ENCODE assay signal across 36 mouse cellular contexts in the genomic region with DNA sequence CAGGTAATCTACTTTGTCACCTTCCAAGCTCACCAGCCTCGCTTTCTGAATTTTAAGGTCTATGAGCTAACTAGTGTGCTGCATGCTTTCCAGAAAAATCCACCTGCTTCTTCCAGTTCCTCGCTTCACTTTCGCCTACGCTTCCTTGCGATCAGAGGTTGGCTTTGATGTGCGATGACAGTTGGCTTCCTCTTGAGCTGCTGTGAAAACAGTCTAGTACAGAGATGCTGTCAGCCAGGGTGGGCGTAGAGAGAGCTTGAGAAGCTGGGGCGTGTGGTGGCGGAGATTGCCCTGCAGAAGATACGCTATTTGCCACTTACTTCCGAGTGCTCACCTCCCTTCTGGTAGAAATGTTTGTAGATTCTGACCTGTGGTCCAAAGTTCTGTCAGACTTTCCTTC. TPM values are rescaled to one million over a fixed set of nuclear protein-coding genes. Genes with fewer than 3 reads are reported as not detected.
DNase-seq lines count a peak whose midpoint lies in the region; ATAC-seq lines count a peak whose summit lies in the region.
"Had no signal": no experiment of that assay in that cellular context is flagged by ENCODE, and none has a peak within 500 bp of the region (broad histone marks: within the 10 kb centered on the region; RNA-seq: fewer than 3 reads in every experiment).

No protein-coding gene starts in this region.

- H3K27ac ChIP-seq in midbrain, embryonic 11.5 days (ENCODE audit: low read depth, low read length): no peak overlapping the region
- no peak overlapping the region for H3K27ac ChIP-seq in midbrain, embryonic 14.5 days (replicated peaks; ENCODE audit: low read depth, low read length)
- H3K27ac ChIP-seq: embryonic facial prominence, embryonic 13.5 days; forebrain, embryonic 10.5 days; forebrain, embryonic 15.5 days; hindbrain, embryonic 12.5 days; hindbrain, postnatal 0 days; intestine, embryonic 15.5 days; layer of hippocampus, adult 2 months; limb, embryonic 12.5 days; liver, embryonic 15.5 days; midbrain, embryonic 10.5 days; neural tube, embryonic 12.5 days had no signal

- no peak overlapping the region for H3K4me3 ChIP-seq in midbrain, embryonic 11.5 days (ENCODE audit: low read depth, low read length)
- H3K4me3 ChIP-seq in midbrain, embryonic 14.5 days (replicated peaks; ENCODE audit: low read depth, low read length): no peak overlapping the region
- H3K4me3 ChIP-seq: embryonic facial prominence, embryonic 13.5 days; forebrain, embryonic 10.5 days; forebrain, embryonic 15.5 days; hindbrain, embryonic 12.5 days; intestine, embryonic 15.5 days; layer of hippocampus, adult 2 months; limb, embryonic 12.5 days; liver, embryonic 15.5 days; midbrain, embryonic 10.5 days; myocyte; neural tube, embryonic 12.5 days had no signal

- 93% methylated on average over 11 of the region's 11 CpGs for WGBS in midbrain, embryonic 11.5 days
- 92% methylated on average over 11 of the region's 11 CpGs for WGBS in midbrain, embryonic 14.5 days

- no peaks in the 10 kb centered on the region for H3K36me3 ChIP-seq in midbrain, embryonic 11.5 days (ENCODE audit: control insufficient read depth, insufficient read depth, low read length)
- peaks cover 5% of the 10 kb centered on the region; the same call in 1 of the 2 replicates for H3K36me3 ChIP-seq in midbrain, embryonic 14.5 days (ENCODE audit: control insufficient read depth, insufficient read depth, low read length)
- H3K36me3 ChIP-seq: embryonic facial prominence, embryonic 13.5 days; forebrain, embryonic 10.5 days; forebrain, embryonic 15.5 days; hindbrain, embryonic 12.5 days; intestine, embryonic 15.5 days; limb, embryonic 12.5 days; liver, embryonic 15.5 days; midbrain, embryonic 10.5 days; neural tube, embryonic 12.5 days had no signal

- H3K27me3 ChIP-seq in midbrain, embryonic 11.5 days (ENCODE audit: control insufficient read depth, insufficient read depth, low read length): no peaks in the 10 kb centered on the region
- H3K27me3 ChIP-seq in midbrain, embryonic 14.5 days (ENCODE audit: control insufficient read depth, insufficient read depth, low read length): no peaks in the 10 kb centered on the region; the same call in 1 of the 2 replicates
- H3K27me3 ChIP-seq: forebrain, embryonic 15.5 days; intestine, embryonic 15.5 days had no signal

- H3K4me2 ChIP-seq in midbrain, embryonic 11.5 days: no peak overlapping the region
- no peak overlapping the region for H3K4me2 ChIP-seq in midbrain, embryonic 14.5 days (ENCODE audit: low read length)
- H3K4me2 ChIP-seq: embryonic facial prominence, embryonic 13.5 days; forebrain, embryonic 15.5 days; heart, embryonic 11.5 days; hindbrain, embryonic 12.5 days; intestine, embryonic 15.5 days; limb, embryonic 12.5 days; liver, embryonic 15.5 days; lung, embryonic 14.5 days; neural tube, embryonic 12.5 days had no signal

- H3K9me3 ChIP-seq in midbrain, embryonic 11.5 days (ENCODE audit: control insufficient read depth, low read length): no peaks in the 10 kb centered on the region
- H3K9me3 ChIP-seq in midbrain, embryonic 14.5 days (ENCODE audit: control insufficient read depth, low read length): no peaks in the 10 kb centered on the region
- H3K9me3 ChIP-seq: embryonic facial prominence, embryonic 13.5 days; forebrain, embryonic 10.5 days; forebrain, embryonic 15.5 days; hindbrain, embryonic 12.5 days; intestine, embryonic 15.5 days; limb, embryonic 12.5 days; liver, embryonic 15.5 days; midbrain, embryonic 10.5 days; neural tube, embryonic 12.5 days had no signal

- no peak for ATAC-seq in midbrain, embryonic 11.5 days (ENCODE audit: low FRiP score)
- ATAC-seq in midbrain, embryonic 14.5 days (ENCODE audit: low FRiP score, low TSS enrichment): no peak
- ATAC-seq: forebrain, embryonic 15.5 days; hindbrain, postnatal 0 days; intestine, embryonic 15.5 days; Patski had no signal

- H3K4me1 ChIP-seq in midbrain, embryonic 11.5 days (ENCODE audit: control insufficient read depth, insufficient read depth, low read length): no peaks in the 10 kb centered on the region
- no peaks in the 10 kb centered on the region for H3K4me1 ChIP-seq in midbrain, embryonic 14.5 days (ENCODE audit: control insufficient read depth, insufficient read depth, low read length)
- H3K4me1 ChIP-seq: embryonic facial prominence, embryonic 13.5 days; forebrain, embryonic 10.5 days; forebrain, embryonic 15.5 days; hindbrain, embryonic 12.5 days; intestine, embryonic 15.5 days; limb, embryonic 12.5 days; liver, embryonic 15.5 days; midbrain, embryonic 10.5 days; neural tube, embryonic 12.5 days had no signal

- no peak overlapping the region for H3K9ac ChIP-seq in midbrain, embryonic 11.5 days (ENCODE audit: low read length)
- H3K9ac ChIP-seq in midbrain, embryonic 14.5 days (replicated peaks; ENCODE audit: low read length): no peak overlapping the region
- H3K9ac ChIP-seq: embryonic facial prominence, embryonic 13.5 days; forebrain, embryonic 15.5 days; hindbrain, embryonic 12.5 days; intestine, embryonic 15.5 days; limb, embryonic 12.5 days; liver, embryonic 15.5 days; lung, embryonic 14.5 days; neural tube, embryonic 12.5 days had no signal

- peak; percentile 61 to 77 for DNase-seq in frontal cortex, adult 2 months (ENCODE audit: extremely low spot score in 1 of 2, low spot score in 1 of 2)
- DNase-seq in frontal cortex, postnatal 14 days (ENCODE audit: low spot score in 2 of 2): no peak
- DNase-seq in midbrain, embryonic 11.5 days (ENCODE audit: low spot score, missing footprints): peak; percentile 76
- DNase-seq in midbrain, embryonic 14.5 days: no peak
- peak; percentile 94 for DNase-seq in brain, adult 2 months (ENCODE audit: low read depth, low spot score)
- peak; percentile 62 to 78 for DNase-seq in right cerebral cortex, postnatal 36 days (ENCODE audit: low spot score in 2 of 2)
- DNase-seq in gastrocnemius, adult 8-10 months (ENCODE audit: low spot score in 2 of 2): no peak
- DNase-seq: adrenal gland, postnatal 25 days; cerebellum, adult 18-20 months; cerebellum, postnatal 10 days; gastrocnemius, postnatal 36 days; heart, adult 18-20 months; heart, postnatal 36 days; kidney, adult 2 months; kidney, postnatal 36 days; lung, embryonic 14.5 days had no signal

RNA-seq across cellular contexts. Expression of a gene that starts 9.0 kb away (rescaled TPM):
- 3.2 and 3.8 TPM in 2 replicates for polyA plus RNA-seq in frontal cortex, adult 2 months (2012; rRNA removed)
- polyA plus RNA-seq in midbrain, embryonic 11.5 days (2014; fragmentation: Nextera tagmentation; extraction: Ambion mirVana): not detected in 2 replicates
- polyA plus RNA-seq in midbrain, embryonic 14.5 days (2014; fragmentation: Nextera tagmentation; extraction: Ambion mirVana): not detected in 2 replicates
- 10 to 100 TPM; 41.9 to 58.6 (median 47.2) TPM for total RNA-seq in gastrocnemius, adult 8-10 months (2022)
- total RNA-seq: common myeloid progenitor, adult 5-6 weeks; liver, adult 2 months; megakaryocyte progenitor cell, adult 5-6 weeks; MEL had no signal
- polyA plus RNA-seq: embryonic facial prominence, embryonic 13.5 days; forebrain, embryonic 10.5 days; forebrain, embryonic 15.5 days; hindbrain, embryonic 12.5 days; intestine, embryonic 15.5 days; limb, embryonic 12.5 days; liver, adult 2 months; liver, embryonic 15.5 days; lung, embryonic 14.5 days; midbrain, embryonic 10.5 days; myocyte; Patski; thymus, postnatal 0 days had no signal

RNA-seq across cellular contexts. Expression of a gene that starts 9.3 kb away (rescaled TPM):
- polyA plus RNA-seq in frontal cortex, adult 2 months (2012; rRNA removed): 523 and 615 TPM in 2 replicates
- 0.38 and 0.94 TPM in 2 replicates for polyA plus RNA-seq in midbrain, embryonic 11.5 days (2014; fragmentation: Nextera tagmentation; extraction: Ambion mirVana)
- 35.4 and 43.3 TPM in 2 replicates for polyA plus RNA-seq in midbrain, embryonic 14.5 days (2014; fragmentation: Nextera tagmentation; extraction: Ambion mirVana)
- under 1 TPM in 1 of 4 experiments, not detected in 3; 0.36 TPM for total RNA-seq in gastrocnemius, adult 8-10 months (2022)
- total RNA-seq: common myeloid progenitor, adult 5-6 weeks; gastrocnemius, adult 18-20 months; gastrocnemius, postnatal 36 days; liver, adult 2 months; megakaryocyte progenitor cell, adult 5-6 weeks; MEL had no signal
- polyA plus RNA-seq: liver, adult 2 months; liver, embryonic 15.5 days; myocyte; Patski had no signal

RNA-seq across cellular contexts. Expression of a gene that starts 41.0 kb away (rescaled TPM):
- polyA plus RNA-seq in frontal cortex, adult 2 months (2012; rRNA removed): 5.9 and 7.1 TPM in 2 replicates
- 6.8 and 7.7 TPM in 2 replicates for polyA plus RNA-seq in midbrain, embryonic 11.5 days (2014; fragmentation: Nextera tagmentation; extraction: Ambion mirVana)
- 3.0 and 7.3 TPM in 2 replicates for polyA plus RNA-seq in midbrain, embryonic 14.5 days (2014; fragmentation: Nextera tagmentation; extraction: Ambion mirVana)
- 1 to 10 TPM; 2.9 to 4.7 (median 3.2) TPM for total RNA-seq in gastrocnemius, adult 8-10 months (2022)
- total RNA-seq: common myeloid progenitor, adult 5-6 weeks; megakaryocyte progenitor cell, adult 5-6 weeks; MEL had no signal
- polyA plus RNA-seq: Patski had no signal

RNA-seq across cellular contexts. Expression of a gene that starts 52.6 kb away (rescaled TPM):
- polyA plus RNA-seq in frontal cortex, adult 2 months (2012; rRNA removed): 21.9 and 22.7 TPM in 2 replicates
- polyA plus RNA-seq in midbrain, embryonic 11.5 days (2014; fragmentation: Nextera tagmentation; extraction: Ambion mirVana): 119 and 126 TPM in 2 replicates
- 61.7 and 65.7 TPM in 2 replicates for polyA plus RNA-seq in midbrain, embryonic 14.5 days (2014; fragmentation: Nextera tagmentation; extraction: Ambion mirVana)
- 10 to 100 TPM; 18.7 to 23.7 (median 19.9) TPM for total RNA-seq in gastrocnemius, adult 8-10 months (2022)

Comparison
In these comparisons a context has a peak if more than half of its experiments do, and no peak if none do; other contexts are left out.
1. DNase-seq: peak in frontal cortex, adult 2 months (2 of 2), midbrain, embryonic 11.5 days (single experiment), brain, adult 2 months (single experiment) and right cerebral cortex, postnatal 36 days (2 of 2); none in frontal cortex, postnatal 14 days (0 of 2), midbrain, embryonic 14.5 days (single experiment) and gastrocnemius, adult 8-10 months (0 of 2).
2. RNA of a gene that starts 9.3 kb away (polyA plus RNA-seq): 523 to 615 TPM in frontal cortex, adult 2 months and 35.4 to 43.3 TPM in midbrain, embryonic 14.5 days; 0.38 to 0.94 TPM in midbrain, embryonic 11.5 days; every median in the first group is over 10 times any median in the second.